In genomic region chr17:72797867-72798266, GRCm38 (mm10) we compare ENCODE assay signal across 8 mouse cellular contexts. TPM values are rescaled to one million over a fixed set of nuclear protein-coding genes. Genes with fewer than 3 reads are reported as not detected.
A peak's percentile ranks its signal among the peaks of the same experiment; 100 is the strongest.
DNase-seq lines count a peak whose midpoint lies in the region; ATAC-seq and TF ChIP-seq lines count a peak whose summit lies in the region.

No protein-coding gene starts in this region.

- 21% methylated on average over 2 of the region's 2 CpGs for WGBS in embryonic facial prominence, embryonic 10.5 days
- 15% methylated on average over 2 of the region's 2 CpGs for WGBS in intestine, postnatal 0 days

- no peaks in the 10 kb centered on the region for H3K36me3 ChIP-seq in embryonic facial prominence, embryonic 10.5 days (replicated peaks)
- H3K36me3 ChIP-seq in intestine, postnatal 0 days (ENCODE audit: control insufficient read depth, insufficient read depth) = no peaks in the 10 kb centered on the region

- no peaks in the 10 kb centered on the region for H3K27me3 ChIP-seq in embryonic facial prominence, embryonic 10.5 days (replicated peaks; ENCODE audit: low read depth, poor library complexity, severe bottlenecking)
- H3K27me3 ChIP-seq in intestine, postnatal 0 days (replicated peaks; ENCODE audit: control insufficient read depth, insufficient read depth, low read length) = no peaks in the 10 kb centered on the region

- no peaks in the 10 kb centered on the region for H3K4me1 ChIP-seq in embryonic facial prominence, embryonic 10.5 days
- H3K4me1 ChIP-seq in intestine, postnatal 0 days (replicated peaks; ENCODE audit: control insufficient read depth, insufficient read depth, low read length) = no peaks in the 10 kb centered on the region

- no peak overlapping the region for H3K9ac ChIP-seq in intestine, postnatal 0 days (ENCODE audit: low read depth, low read length)

- ATAC-seq in intestine, postnatal 0 days = no peak

- H3K4me2 ChIP-seq in intestine, postnatal 0 days (replicated peaks; ENCODE audit: low read depth) = no peak overlapping the region

- peak; percentile 78 for TF ChIP-seq CTCF in intestine, postnatal 0 days (IDR thresholded peaks at IDR 0.05; ENCODE audit: low read depth)

- H3K27ac ChIP-seq in embryonic facial prominence, embryonic 10.5 days (replicated peaks) = no peak overlapping the region
- no peak overlapping the region for H3K27ac ChIP-seq in intestine, postnatal 0 days (ENCODE audit: low read depth, low read length)

- DNase-seq in frontal cortex, adult 2 months (ENCODE audit: extremely low spot score in 1 of 2, low spot score in 1 of 2) = peak; percentile 34 to 83
- no peak for DNase-seq in frontal cortex, postnatal 10 days (ENCODE audit: low spot score in 2 of 2)
- peak; percentile 24 for DNase-seq in 3134 (ENCODE audit: extremely low read depth, insufficient read length, low spot score)
- DNase-seq in T-cell, adult 2 months (ENCODE audit: low spot score) = peak; percentile 30
- DNase-seq in embryonic facial prominence, embryonic 10.5 days (ENCODE audit: low spot score) = peak; percentile 25
- peak; percentile 51 for DNase-seq in lung, postnatal 14 days
- DNase-seq in thymus, postnatal 14 days = peak; percentile 60

- no peaks in the 10 kb centered on the region for H3K9me3 ChIP-seq in embryonic facial prominence, embryonic 10.5 days
- no peaks in the 10 kb centered on the region for H3K9me3 ChIP-seq in intestine, postnatal 0 days (ENCODE audit: control insufficient read depth)

- no peak overlapping the region for H3K4me3 ChIP-seq in embryonic facial prominence, embryonic 10.5 days
- no peak overlapping the region for H3K4me3 ChIP-seq in intestine, postnatal 0 days (ENCODE audit: low read depth, low read length)

RNA-seq across cellular contexts. Expression of gene Ypel5, which starts 38.4 kb away (rescaled TPM):
- 105 and 109 TPM in 2 replicates for polyA plus RNA-seq in frontal cortex, adult 2 months (2012; rRNA removed)
- polyA plus RNA-seq in embryonic facial prominence, embryonic 10.5 days (2016; fragmentation: Nextera tagmentation; extraction: Ambion mirVana) = 25.2 and 28.0 TPM in 2 replicates
- 95.3 and 96.8 TPM in 2 replicates for polyA plus RNA-seq in intestine, postnatal 0 days (2015; fragmentation: Nextera tagmentation; extraction: Ambion mirVana)

Comparison
In these comparisons a context has a peak if more than half of its experiments do, and no peak if none do; other contexts are left out.
1. DNase-seq: peak in frontal cortex, adult 2 months (2 of 2), 3134 (single experiment), T-cell, adult 2 months (single experiment), embryonic facial prominence, embryonic 10.5 days (single experiment), lung, postnatal 14 days (single experiment) and thymus, postnatal 14 days (single experiment); none in frontal cortex, postnatal 10 days (0 of 2).